Mouse (Mus musculus) thymus, adult 2 months (tissue): ENCODE measurements around the gene Mff.

ENCODE experiments used
- CTCF ChIP-seq: fragments of 200-500 bp; IDR thresholded peaks from 2 replicates; pipeline ENCODE4 v1.5.1; 2012; ENCODE audit warnings: mild to moderate bottlenecking, control low read depth, low read length, moderate library complexity, borderline replicate concordance; ENCODE audit not compliant: control insufficient read depth, poor library complexity, insufficient read depth; ENCODE audit errors: extremely low read depth
- POLR2A ChIP-seq: fragments of 200-500 bp; IDR thresholded peaks from 2 replicates; pipeline ENCODE4 v1.6.1; 2012; ENCODE audit warnings: mild to moderate bottlenecking, low read length, control low read depth, moderate library complexity; ENCODE audit not compliant: control insufficient read depth, poor library complexity, insufficient read depth; ENCODE audit errors: extremely low read depth

DNA sequence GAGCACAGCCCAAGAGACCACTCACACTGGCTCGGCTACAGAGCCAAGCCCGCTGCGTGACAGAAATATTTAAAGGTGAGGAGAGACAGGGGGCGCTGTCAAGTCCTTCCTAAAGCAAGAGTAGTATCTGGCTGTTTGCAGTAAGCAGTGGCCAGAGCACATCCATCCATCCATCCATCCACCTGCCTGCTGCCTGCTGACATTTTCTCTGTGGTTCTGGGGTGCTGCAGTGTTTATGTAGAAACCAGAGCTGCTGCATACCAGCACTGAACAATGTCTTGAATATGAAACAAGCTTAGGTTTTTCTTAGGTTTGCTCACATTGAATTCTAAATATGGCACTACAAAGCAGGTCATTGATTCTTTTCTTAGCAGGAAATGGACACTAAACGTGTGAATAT, 48.5 kb downstream of the Mff start:
- TF ChIP-seq POLR2A (no peak), CTCF (no peak)
